Mouse (Mus musculus) lung, adult 10 weeks (tissue): ENCODE results near the gene Mmp2. TPM values are rescaled to one million over a fixed set of nuclear protein-coding genes. Genes with fewer than 3 reads are reported as not detected.

Source experiments
- polyA plus RNA-seq: library from polyadenylated mRNA; stranded (reverse); fragments of 350-450 nt; fragmentation: Illumina TruSeq; extraction: RNeasy Lipid Tissue Mini Kit (QIAGEN cat#74804); gene quantifications from one replicate; pipeline ENCODE4 v1.2.3, GENCODE M21; 2014; ENCODE audit warnings: low read depth, low replicate concordance; ENCODE audit not compliant: insufficient read depth

Gene Mmp2
- polyA plus RNA-seq: 36.6 TPM

DNA sequence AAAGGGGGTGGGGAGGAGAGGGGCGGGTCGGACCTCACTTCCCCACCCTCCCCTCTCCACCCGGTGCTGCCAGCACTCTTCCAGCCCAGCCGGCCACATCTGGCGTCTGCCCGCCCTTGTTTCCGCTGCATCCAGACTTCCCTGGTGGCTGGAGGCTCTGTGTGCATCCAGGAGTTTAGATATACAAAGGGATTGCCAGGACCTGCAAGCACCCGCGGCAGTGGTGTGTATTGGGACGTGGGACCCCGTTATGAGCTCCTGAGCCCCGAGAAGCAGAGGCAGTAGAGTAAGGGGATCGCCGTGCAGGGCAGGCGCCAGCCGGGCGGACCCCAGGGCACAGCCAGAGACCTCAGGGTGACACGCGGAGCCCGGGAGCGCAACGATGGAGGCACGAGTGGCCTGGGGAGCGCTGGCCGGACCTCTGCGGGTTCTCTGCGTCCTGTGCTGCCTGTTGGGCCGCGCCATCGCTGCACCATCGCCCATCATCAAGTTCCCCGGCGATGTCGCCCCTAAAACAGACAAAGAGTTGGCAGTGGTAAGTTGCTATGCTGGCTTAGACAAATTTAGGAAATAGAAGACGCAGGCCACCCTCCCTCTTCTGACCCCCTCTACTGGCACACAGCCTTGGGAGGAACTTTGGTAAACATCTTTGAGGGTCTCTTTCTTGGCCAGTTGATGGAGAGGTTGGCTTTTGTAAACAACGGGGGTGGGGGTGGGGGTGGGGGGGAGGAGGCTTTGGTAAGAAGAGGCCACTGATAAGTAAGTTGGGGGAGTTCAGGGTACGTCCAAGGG is at the start of gene Mmp2:
TSS of gene Mmp2 (plus strand) at position 49 of the 792 bp plus-strand sequence.

DNA sequence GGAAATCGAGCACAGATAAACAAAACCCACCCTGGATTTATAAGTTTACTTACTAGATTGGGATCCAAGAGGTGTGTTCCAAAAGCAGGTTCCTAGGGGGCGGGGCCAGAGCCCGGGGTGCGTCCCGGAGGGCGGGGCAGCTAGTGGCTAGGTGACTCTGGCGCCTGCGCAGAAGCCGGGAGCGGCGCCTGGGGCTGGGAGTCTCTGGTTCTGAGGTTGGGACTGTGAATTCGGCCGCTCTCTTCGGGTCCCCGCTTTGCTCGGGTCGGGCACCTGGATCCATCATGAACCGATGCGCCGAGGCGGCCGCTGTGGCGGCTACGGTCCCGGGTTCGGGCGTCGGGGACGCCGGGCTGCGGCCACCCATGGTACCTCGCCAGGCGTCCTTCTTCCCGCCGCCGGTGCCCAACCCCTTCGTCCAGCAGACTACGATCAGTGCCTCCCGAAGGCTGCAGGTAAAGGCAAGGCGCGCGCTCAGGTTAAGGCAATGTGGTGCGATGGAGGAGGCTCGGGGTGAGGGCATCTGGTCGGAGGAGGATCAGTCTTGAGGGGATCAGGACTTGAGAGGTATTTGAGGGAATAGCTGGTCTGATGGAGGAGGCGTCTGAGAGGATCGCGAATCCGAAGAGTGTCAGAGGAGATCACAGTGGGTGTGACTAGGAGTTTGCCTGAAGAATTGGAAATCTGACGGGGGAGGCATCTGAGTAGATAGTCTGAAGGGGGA is 28.2 kb downstream of the Mmp2 start, which contains the start of gene Lpcat2:
TSS of gene Lpcat2 (plus strand) at position 169 of the 724 bp plus-strand sequence.

DNA sequence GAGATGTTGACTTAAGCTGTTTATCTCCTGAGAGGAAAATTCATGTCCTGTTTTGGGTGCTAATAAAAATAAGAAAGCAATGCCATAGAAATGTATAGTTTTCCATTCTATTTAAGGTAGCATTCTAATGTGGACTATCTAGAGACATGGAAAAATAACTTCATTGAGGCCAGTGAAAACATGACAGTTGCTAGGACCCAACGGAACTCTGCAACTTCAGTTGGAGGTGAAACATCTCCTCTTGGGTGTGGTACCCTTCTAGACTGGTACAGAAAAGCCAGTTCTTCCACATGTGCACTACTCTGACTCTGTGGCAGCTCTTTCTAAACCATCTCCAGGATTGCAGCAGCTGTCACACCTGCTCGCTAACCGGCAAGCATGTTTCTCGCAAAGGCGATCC is 74.0 kb downstream of the Mmp2 start, which contains the start of gene Capns2:
TSS of gene Capns2 (plus strand) at position 301 of the 400 bp plus-strand sequence.

Other genes with a start within 250 kb of the Mmp2 start
- gene Irx6, start 153.0 kb upstream of the Mmp2 start, polyA plus RNA-seq: not detected
- 4.5 TPM for gene Lpcat2, start 28.0 kb downstream of the Mmp2 start, polyA plus RNA-seq
- not detected for gene Capns2, start 74.1 kb downstream of the Mmp2 start, polyA plus RNA-seq
- 12.2 TPM for gene Slc6a2, start 132.8 kb downstream of the Mmp2 start, polyA plus RNA-seq
- gene Ces1a, start 220.9 kb downstream of the Mmp2 start, polyA plus RNA-seq: not detected